Mouse (Mus musculus) bone marrow macrophage, adult 2 months (primary cell): ENCODE data around the gene Shisa3. TPM values are rescaled to one million over a fixed set of nuclear protein-coding genes. Genes with fewer than 3 reads are reported as not detected.

Source experiments
- H3K27ac ChIP-seq: 2 replicates; pipeline ENCODE4 v1.5.1; 2012; ENCODE audit warnings: low read depth, low read length; ENCODE audit not compliant: insufficient read depth
- H3K4me1 ChIP-seq: 2 replicates; pipeline ENCODE4 v1.6.1; 2012; ENCODE audit warnings: low read length; ENCODE audit not compliant: control insufficient read depth, insufficient read depth
- H3K4me3 ChIP-seq: 2 replicates; pipeline ENCODE4 v1.5.1; 2012; ENCODE audit warnings: mild to moderate bottlenecking, low read length, moderate library complexity; ENCODE audit not compliant: insufficient read depth
- CTCF ChIP-seq: IDR thresholded peaks from 2 replicates; pipeline ENCODE4 v1.5.1; 2012; ENCODE audit warnings: low read depth, mild to moderate bottlenecking, low read length, moderate library complexity
- POLR2A ChIP-seq: IDR thresholded peaks from 2 replicates; pipeline ENCODE4 v1.6.1; 2012; ENCODE audit warnings: mild to moderate bottlenecking, low read depth, low read length, borderline replicate concordance
- polyA plus RNA-seq: library from polyadenylated mRNA; stranded (reverse); fragments of >200 nt; gene quantifications from 2 replicates; pipeline ENCODE4 v1.2.4, GENCODE M21; 2012; ENCODE audit not compliant: missing spikeins, insufficient read depth, insufficient read length

The Shisa3 gene
- polyA plus RNA-seq, 1 experiment: not detected

DNA sequence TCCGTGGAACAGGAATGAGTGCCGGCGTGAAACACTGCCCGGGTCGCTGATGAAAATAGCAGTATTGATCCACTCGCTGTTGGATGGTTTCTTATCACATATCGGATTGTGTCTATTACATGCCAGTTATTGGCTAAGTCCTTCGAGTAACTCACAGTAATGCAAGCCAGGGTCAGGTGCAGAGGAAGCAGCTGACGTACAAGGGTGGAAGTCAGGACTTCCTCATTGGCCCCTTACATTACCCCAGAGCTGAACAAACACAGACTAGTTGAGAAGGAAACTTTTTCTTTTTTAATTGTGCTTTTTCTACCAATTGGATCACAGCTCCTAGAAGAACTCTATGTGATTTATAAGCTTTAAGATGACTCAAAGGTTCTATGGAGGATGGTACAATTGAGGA is 7.7 kb upstream of the Shisa3 start:
- TF ChIP-seq POLR2A (no peak), CTCF (no peak)
- Histone ChIP-seq H3K4me1 (peaks cover 7% of the 10 kb centered on the region), H3K27ac (no peak overlapping the region), H3K4me3 (no peak overlapping the region)

DNA sequence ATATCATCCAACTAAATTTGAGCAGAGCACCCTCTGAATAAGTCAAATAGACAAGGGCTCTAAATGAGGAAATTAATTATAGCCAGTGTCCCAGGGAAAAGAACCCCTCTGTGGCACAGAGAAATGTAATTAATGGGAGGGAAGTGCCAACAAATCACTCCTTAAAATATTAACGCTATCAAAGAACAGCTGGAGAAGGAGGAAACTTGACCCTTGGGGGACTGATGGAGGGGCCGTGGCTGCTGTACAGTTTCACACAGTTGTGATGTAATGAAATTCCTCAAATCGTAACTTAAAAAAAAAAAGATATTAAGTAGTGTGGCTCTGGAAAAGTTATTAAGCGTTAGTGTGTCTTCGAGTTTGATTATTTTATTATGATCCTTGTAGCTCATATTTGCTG is 1.7 kb upstream of the Shisa3 start:
- H3K27ac ChIP-seq: no peak overlapping the region
- H3K4me1 ChIP-seq: no peaks in the 10 kb centered on the region
- TF ChIP-seq POLR2A: no peak
- no peak for TF ChIP-seq CTCF
- H3K4me3 ChIP-seq: no peak overlapping the region

DNA sequence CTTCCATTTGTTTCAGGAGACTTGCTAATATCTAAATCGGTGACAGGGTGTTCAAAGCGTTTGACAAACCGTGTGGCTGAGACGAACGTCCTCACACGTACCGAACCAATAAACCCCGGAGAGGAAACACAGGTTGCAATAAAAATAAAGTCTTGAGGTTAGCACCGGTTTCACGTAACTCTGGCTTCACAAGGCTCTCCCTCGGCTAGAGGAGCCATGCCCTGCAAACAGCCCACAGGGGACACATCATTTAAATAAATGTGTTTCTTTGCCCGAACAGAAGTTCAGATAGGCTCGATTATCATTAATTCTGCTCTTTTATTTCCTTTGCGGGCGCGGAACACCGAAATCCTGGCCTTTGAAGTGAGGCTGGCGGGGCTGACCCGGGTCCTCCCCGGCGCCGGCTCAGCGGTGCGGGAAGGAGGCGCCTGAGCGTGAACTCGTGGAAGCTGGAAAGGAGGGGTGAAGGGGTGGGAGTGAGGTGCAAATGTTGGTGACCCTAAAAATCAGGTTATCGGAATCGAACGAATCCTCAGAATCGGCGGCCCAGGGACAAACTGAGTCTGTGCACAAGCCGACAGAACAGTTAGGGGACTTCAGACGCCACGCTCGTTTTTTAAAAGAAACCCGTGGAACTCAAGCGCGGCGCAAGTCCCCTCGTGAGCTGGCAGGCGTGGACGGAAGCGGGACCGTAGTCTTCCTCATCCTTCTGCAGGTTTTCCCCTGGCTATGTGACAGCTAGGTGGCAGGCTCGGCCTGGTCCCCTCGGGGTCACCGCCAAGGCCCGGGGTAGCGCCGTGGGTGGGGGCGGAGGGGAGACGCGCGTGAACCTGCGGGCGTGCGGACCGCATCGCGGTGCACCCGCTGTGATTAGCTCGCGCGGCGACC is 522 bp upstream of the Shisa3 start:
- Histone ChIP-seq H3K27ac (no peak overlapping the region), H3K4me3 (peak overlapping the region; percentile 63), H3K4me1 (no peaks in the 10 kb centered on the region)
- TF ChIP-seq CTCF (no peak), POLR2A (no peak)

DNA sequence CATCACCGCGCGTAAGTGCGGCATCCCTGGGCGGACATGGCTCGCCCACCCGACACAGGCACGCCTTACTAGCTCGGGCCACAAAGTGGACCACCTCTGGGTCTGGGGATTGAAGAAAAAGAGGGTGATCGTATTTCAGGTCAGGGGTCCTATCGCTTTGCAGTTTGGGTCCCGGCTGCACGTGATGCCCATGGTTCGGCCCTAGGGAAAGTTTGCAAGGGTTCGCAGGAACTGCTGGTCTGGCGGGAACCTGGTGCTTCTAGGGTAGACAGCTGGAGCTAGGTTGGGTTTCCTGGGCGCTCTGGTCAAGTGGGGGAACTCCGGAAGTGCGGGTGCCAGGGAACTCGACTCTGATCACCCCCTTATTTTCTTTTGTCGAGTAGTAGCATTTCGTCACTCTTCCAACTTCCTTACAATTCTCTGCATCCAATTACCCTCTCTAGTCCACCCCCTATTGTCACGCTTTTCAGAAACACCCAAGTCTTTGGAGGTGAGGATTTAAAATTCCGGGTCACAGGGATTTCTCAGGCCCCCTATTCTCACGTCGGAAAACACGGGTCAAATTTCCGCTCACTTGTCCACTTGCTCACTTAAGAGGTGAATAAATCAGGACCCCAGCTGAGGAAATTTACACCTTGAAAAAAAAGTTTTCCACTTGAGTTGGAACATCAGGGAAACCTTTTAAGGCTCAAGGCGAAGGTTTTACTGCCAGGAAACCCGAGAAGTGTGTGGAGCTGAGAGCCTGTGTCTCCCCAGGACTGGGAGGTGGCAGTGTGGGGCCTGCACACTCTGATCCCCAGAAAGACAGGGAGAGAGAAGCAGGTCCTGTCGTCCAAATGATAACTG is 1.2 kb downstream of the Shisa3 start:
- H3K4me3 ChIP-seq: peak overlapping the region; percentile 63
- TF ChIP-seq POLR2A (no peak), CTCF (no peak)

DNA sequence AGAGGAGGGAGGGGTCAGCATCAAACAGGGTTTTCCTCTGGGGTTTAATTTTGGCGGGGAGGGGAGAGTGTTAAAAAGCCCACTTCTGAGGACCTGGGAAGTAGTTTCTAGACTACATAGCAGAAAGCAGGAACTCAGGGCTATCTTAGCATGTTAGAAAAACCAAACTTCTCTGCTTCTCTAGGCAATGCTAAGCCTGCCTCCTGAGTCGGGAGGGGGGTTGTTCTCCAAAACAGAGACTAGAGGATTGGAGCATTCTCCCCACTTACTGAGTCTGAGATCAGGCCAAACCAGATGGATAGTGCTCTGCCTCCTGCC is 1.8 kb downstream of the Shisa3 start:
- Histone ChIP-seq H3K27ac (no peak overlapping the region), H3K4me3 (no peak overlapping the region), H3K4me1 (no peaks in the 10 kb centered on the region)
- TF ChIP-seq POLR2A (no peak), CTCF (no peak)

More for the DNA sequence above, 1.2 kb downstream of the Shisa3 start:
- no peaks in the 10 kb centered on the region for H3K4me1 ChIP-seq
- no peak overlapping the region for H3K27ac ChIP-seq

DNA sequence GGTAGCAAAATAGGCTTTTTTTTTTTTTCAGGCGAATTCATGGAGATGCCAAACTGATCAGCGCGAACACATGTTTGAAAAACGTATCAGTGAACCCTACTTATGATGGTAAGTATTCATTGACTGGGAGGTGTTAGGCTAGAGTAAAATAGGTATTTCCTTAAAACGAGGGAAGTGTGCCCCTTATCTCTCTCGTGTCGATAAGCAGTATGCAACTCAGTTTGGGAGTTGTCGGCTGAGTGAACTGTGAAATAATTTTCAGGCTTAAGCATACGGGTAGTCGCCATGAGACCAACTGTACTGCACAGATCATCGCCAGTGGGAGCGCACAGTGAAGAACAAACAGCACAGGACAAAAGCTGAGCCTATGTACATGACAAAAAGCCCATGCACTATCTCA is 13.5 kb downstream of the Shisa3 start:
- no peak for TF ChIP-seq CTCF
- TF ChIP-seq POLR2A: no peak
- no peak overlapping the region for H3K4me3 ChIP-seq

DNA sequence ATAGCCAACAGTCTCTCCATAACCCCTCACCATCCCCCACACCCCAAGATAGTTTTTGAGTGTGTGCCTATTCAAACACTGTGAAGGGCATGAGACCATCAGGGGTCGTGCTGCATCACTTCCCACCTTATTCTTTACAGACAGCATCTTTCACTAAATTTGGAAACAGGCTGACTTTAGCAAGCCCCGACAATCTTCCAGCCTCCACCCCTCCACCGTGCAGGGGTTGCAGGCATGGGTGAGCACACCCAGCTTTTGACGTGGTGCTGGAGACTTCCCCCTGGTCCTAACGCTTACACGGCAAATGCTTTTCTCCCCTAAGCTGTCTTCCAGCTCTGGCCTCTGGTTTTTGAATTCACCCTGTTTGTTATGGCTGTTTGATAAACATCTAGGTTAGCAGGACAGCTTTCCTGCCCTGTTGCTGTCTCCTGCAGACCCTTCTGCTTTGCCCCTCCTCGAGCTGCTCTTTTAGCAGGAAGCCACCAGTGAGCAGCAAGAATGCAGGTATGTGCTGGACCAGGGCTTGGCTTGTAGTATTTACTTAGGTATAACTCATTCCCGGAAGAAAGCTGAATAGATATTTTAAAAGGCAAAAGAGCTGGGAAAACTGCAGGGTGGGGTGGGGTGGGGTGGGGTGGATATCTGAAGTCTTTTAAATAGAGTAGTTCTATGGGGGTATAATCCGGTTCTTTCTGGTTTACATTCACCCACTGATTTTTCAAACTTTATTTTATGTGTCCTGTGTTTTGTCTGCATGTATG is 20.7 kb downstream of the Shisa3 start:
- TF ChIP-seq POLR2A: no peak
- no peak for TF ChIP-seq CTCF
- H3K27ac ChIP-seq: no peak overlapping the region
- no peak overlapping the region for H3K4me3 ChIP-seq
- no peaks in the 10 kb centered on the region for H3K4me1 ChIP-seq

More for the DNA sequence above, 13.5 kb downstream of the Shisa3 start:
- Histone ChIP-seq H3K4me1 (no peaks in the 10 kb centered on the region), H3K27ac (no peak overlapping the region)

DNA sequence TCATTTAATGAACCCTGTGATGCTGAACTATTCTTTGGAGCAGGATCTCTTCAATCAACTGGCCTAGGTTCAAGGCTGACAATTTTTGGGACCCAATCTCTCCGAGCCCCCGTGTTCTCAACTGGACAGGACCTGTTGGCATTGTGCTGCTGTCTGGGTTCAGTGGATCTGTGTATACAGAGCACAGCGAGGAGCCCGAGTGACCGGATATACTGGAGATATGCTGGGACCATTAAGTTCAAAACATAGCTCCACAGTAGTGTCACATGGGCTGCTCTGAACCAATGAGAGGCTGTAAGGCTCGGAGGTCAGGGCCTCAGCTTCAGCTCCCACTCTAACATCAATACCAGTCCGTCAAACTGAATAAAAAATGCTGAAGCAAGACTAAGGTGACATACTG is 21.8 kb downstream of the Shisa3 start:
- Histone ChIP-seq H3K27ac (no peak overlapping the region), H3K4me1 (peaks cover 6% of the 10 kb centered on the region), H3K4me3 (no peak overlapping the region)
- TF ChIP-seq POLR2A: no peak

DNA sequence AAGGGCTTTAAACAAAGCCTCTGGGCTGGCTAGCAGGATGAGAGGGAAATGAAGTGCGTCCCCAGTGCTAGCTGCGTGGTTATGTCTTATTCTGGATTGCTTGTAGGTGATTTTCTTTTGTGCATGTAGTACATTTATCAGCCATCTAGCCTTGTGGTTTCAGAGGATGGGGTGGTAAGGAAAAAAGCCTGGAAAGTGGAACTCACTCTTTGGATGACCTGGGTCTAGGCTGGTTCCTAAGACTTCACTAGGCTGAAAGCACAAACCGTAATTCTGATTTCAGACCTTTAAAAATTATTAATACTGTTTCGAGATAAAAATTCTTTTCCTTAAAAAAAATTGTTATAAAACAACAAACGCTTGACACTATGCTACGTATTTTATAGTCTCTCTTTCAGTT is 22.2 kb downstream of the Shisa3 start:
- H3K4me3 ChIP-seq: no peak overlapping the region
- TF ChIP-seq POLR2A (no peak), CTCF (no peak)
- peaks cover 7% of the 10 kb centered on the region for H3K4me1 ChIP-seq
- no peak overlapping the region for H3K27ac ChIP-seq
